Mouse (Mus musculus): ENCODE results near the gene Enpep. TPM values are rescaled to one million over a fixed set of nuclear protein-coding genes. Genes with fewer than 3 reads are reported as not detected.

Enpep gene
- polyA plus RNA-seq, 1 experiment from 2014 or later = 16.4 TPM

GRCm38 (mm10) chr3:129321585-129321984, 10.9 kb downstream of the Enpep start:
- H3K27me3 ChIP-seq (ENCODE audit: control insufficient read depth, insufficient read depth, low read length) = no peaks in the 10 kb centered on the region
- no peak overlapping the region for H3K4me3 ChIP-seq (ENCODE audit: low read length)
- ATAC-seq (replicated peaks; ENCODE audit: extremely low read depth, insufficient read depth, low FRiP score) = peak; percentile 52; the same call in 1 of the 2 replicates
- H3K36me3 ChIP-seq (ENCODE audit: control insufficient read depth, insufficient read depth) = no peaks in the 10 kb centered on the region
- H3K4me2 ChIP-seq (ENCODE audit: low read depth, low read length) = no peak overlapping the region
- WGBS = 52% methylated on average over 6 of the region's 6 CpGs
- no peak overlapping the region for H3K9ac ChIP-seq (ENCODE audit: low read length)
- H3K27ac ChIP-seq (ENCODE audit: low read length) = no peak overlapping the region
- H3K9me3 ChIP-seq (replicated peaks; ENCODE audit: control insufficient read depth, low read length) = no peaks in the 10 kb centered on the region
- H3K4me1 ChIP-seq (ENCODE audit: control insufficient read depth, insufficient read depth, low read length) = no peaks in the 10 kb centered on the region; the same call in 1 of the 2 replicates

- H3K9ac ChIP-seq (ENCODE audit: low read length) = no peak overlapping the region
- no peak for ATAC-seq (replicated peaks; ENCODE audit: extremely low read depth, insufficient read depth, low FRiP score)
- H3K4me2 ChIP-seq (ENCODE audit: low read depth, low read length) = no peak overlapping the region
- H3K27me3 ChIP-seq (ENCODE audit: control insufficient read depth, insufficient read depth, low read length) = no peaks in the 10 kb centered on the region
- H3K4me1 ChIP-seq (ENCODE audit: control insufficient read depth, insufficient read depth, low read length) = no peaks in the 10 kb centered on the region; the same call in 1 of the 2 replicates
- no peak overlapping the region for H3K4me3 ChIP-seq (ENCODE audit: low read length)
- H3K36me3 ChIP-seq (ENCODE audit: control insufficient read depth, insufficient read depth) = no peaks in the 10 kb centered on the region
- 73% methylated on average over 17 of the region's 17 CpGs for WGBS
- H3K9me3 ChIP-seq (replicated peaks; ENCODE audit: control insufficient read depth, low read length) = no peaks in the 10 kb centered on the region
- no peak overlapping the region for H3K27ac ChIP-seq (ENCODE audit: low read length)
These were observed 15.3 kb downstream of the Enpep start for GRCm38 (mm10) chr3:129317032-129317729.

GRCm38 (mm10) chr3:129313671-129314415, 18.7 kb downstream of the Enpep start:
- no peak overlapping the region for H3K27ac ChIP-seq (ENCODE audit: low read length)
- no peak for ATAC-seq (replicated peaks; ENCODE audit: extremely low read depth, insufficient read depth, low FRiP score)
- H3K4me3 ChIP-seq (ENCODE audit: low read length) = no peak overlapping the region
- no peaks in the 10 kb centered on the region; the same call in 1 of the 2 replicates for H3K27me3 ChIP-seq (ENCODE audit: control insufficient read depth, insufficient read depth, low read length)
- 85% methylated on average over 7 of the region's 7 CpGs for WGBS
- no peaks in the 10 kb centered on the region for H3K9me3 ChIP-seq (replicated peaks; ENCODE audit: control insufficient read depth, low read length)
- H3K36me3 ChIP-seq (ENCODE audit: control insufficient read depth, insufficient read depth) = no peaks in the 10 kb centered on the region
- no peak overlapping the region for H3K9ac ChIP-seq (ENCODE audit: low read length)
- H3K4me1 ChIP-seq (ENCODE audit: control insufficient read depth, insufficient read depth, low read length) = no peaks in the 10 kb centered on the region
- no peak overlapping the region for H3K4me2 ChIP-seq (ENCODE audit: low read depth, low read length)

GRCm38 (mm10) chr3:129313221-129313620, 19.3 kb downstream of the Enpep start:
- no peak overlapping the region for H3K27ac ChIP-seq (ENCODE audit: low read length)
- no peak overlapping the region for H3K9ac ChIP-seq (ENCODE audit: low read length)
- H3K9me3 ChIP-seq (replicated peaks; ENCODE audit: control insufficient read depth, low read length) = no peaks in the 10 kb centered on the region
- H3K4me2 ChIP-seq (ENCODE audit: low read depth, low read length) = no peak overlapping the region
- no peaks in the 10 kb centered on the region; the same call in 1 of the 2 replicates for H3K27me3 ChIP-seq (ENCODE audit: control insufficient read depth, insufficient read depth, low read length)
- no peak overlapping the region for H3K4me3 ChIP-seq (ENCODE audit: low read length)
- no peak for ATAC-seq (replicated peaks; ENCODE audit: extremely low read depth, insufficient read depth, low FRiP score)
- 86% methylated on average over 2 of the region's 2 CpGs for WGBS
- no peaks in the 10 kb centered on the region for H3K36me3 ChIP-seq (ENCODE audit: control insufficient read depth, insufficient read depth)
- H3K4me1 ChIP-seq (ENCODE audit: control insufficient read depth, insufficient read depth, low read length) = no peaks in the 10 kb centered on the region

- no peaks in the 10 kb centered on the region; the same call in 1 of the 2 replicates for H3K27me3 ChIP-seq (ENCODE audit: control insufficient read depth, insufficient read depth, low read length)
- 93% methylated on average over 8 of the region's 8 CpGs for WGBS
- no peaks in the 10 kb centered on the region for H3K36me3 ChIP-seq (ENCODE audit: control insufficient read depth, insufficient read depth)
- H3K4me3 ChIP-seq (ENCODE audit: low read length) = no peak overlapping the region
- H3K4me1 ChIP-seq (ENCODE audit: control insufficient read depth, insufficient read depth, low read length) = no peaks in the 10 kb centered on the region
- no peak overlapping the region for H3K9ac ChIP-seq (ENCODE audit: low read length)
- no peak for ATAC-seq (replicated peaks; ENCODE audit: extremely low read depth, insufficient read depth, low FRiP score)
- no peaks in the 10 kb centered on the region for H3K9me3 ChIP-seq (replicated peaks; ENCODE audit: control insufficient read depth, low read length)
- H3K27ac ChIP-seq (ENCODE audit: low read length) = no peak overlapping the region
- H3K4me2 ChIP-seq (ENCODE audit: low read depth, low read length) = no peak overlapping the region
These were observed 20.0 kb downstream of the Enpep start for GRCm38 (mm10) chr3:129312511-129312910.

GRCm38 (mm10) chr3:129311951-129312350, 20.6 kb downstream of the Enpep start:
- no peak for ATAC-seq (replicated peaks; ENCODE audit: extremely low read depth, insufficient read depth, low FRiP score)
- Histone ChIP-seq H3K27me3 (ENCODE audit: control insufficient read depth, insufficient read depth, low read length) (no peaks in the 10 kb centered on the region; the same call in 1 of the 2 replicates), H3K4me2 (ENCODE audit: low read depth, low read length) (no peak overlapping the region), H3K27ac (ENCODE audit: low read length) (no peak overlapping the region), H3K4me3 (ENCODE audit: low read length) (no peak overlapping the region), H3K9me3 (replicated peaks; ENCODE audit: control insufficient read depth, low read length) (no peaks in the 10 kb centered on the region), H3K36me3 (ENCODE audit: control insufficient read depth, insufficient read depth) (no peaks in the 10 kb centered on the region), H3K4me1 (ENCODE audit: control insufficient read depth, insufficient read depth, low read length) (no peaks in the 10 kb centered on the region), H3K9ac (ENCODE audit: low read length) (no peak overlapping the region)
- 85% methylated on average over 8 of the region's 8 CpGs for WGBS

GRCm38 (mm10) chr3:129309926-129310325, 22.6 kb downstream of the Enpep start:
- 53% methylated on average over 5 of the region's 5 CpGs for WGBS
- no peak overlapping the region for H3K27ac ChIP-seq (ENCODE audit: low read length)
- no peak overlapping the region for H3K4me3 ChIP-seq (ENCODE audit: low read length)
- no peak overlapping the region for H3K9ac ChIP-seq (ENCODE audit: low read length)
- no peak overlapping the region for H3K4me2 ChIP-seq (ENCODE audit: low read depth, low read length)
- H3K4me1 ChIP-seq (ENCODE audit: control insufficient read depth, insufficient read depth, low read length) = no peaks in the 10 kb centered on the region
- no peaks in the 10 kb centered on the region for H3K36me3 ChIP-seq (ENCODE audit: control insufficient read depth, insufficient read depth)
- H3K9me3 ChIP-seq (replicated peaks; ENCODE audit: control insufficient read depth, low read length) = no peaks in the 10 kb centered on the region
- no peak for ATAC-seq (replicated peaks; ENCODE audit: extremely low read depth, insufficient read depth, low FRiP score)
- H3K27me3 ChIP-seq (ENCODE audit: control insufficient read depth, insufficient read depth, low read length) = no peaks in the 10 kb centered on the region; the same call in 1 of the 2 replicates

- WGBS = 67% methylated on average over 9 of the region's 9 CpGs
- Histone ChIP-seq H3K9me3 (replicated peaks; ENCODE audit: control insufficient read depth, low read length) (no peaks in the 10 kb centered on the region), H3K9ac (ENCODE audit: low read length) (no peak overlapping the region), H3K4me2 (ENCODE audit: low read depth, low read length) (no peak overlapping the region), H3K4me3 (ENCODE audit: low read length) (no peak overlapping the region), H3K27me3 (ENCODE audit: control insufficient read depth, insufficient read depth, low read length) (no peaks in the 10 kb centered on the region; the same call in 1 of the 2 replicates), H3K36me3 (ENCODE audit: control insufficient read depth, insufficient read depth) (no peaks in the 10 kb centered on the region), H3K27ac (ENCODE audit: low read length) (no peak overlapping the region), H3K4me1 (ENCODE audit: control insufficient read depth, insufficient read depth, low read length) (no peaks in the 10 kb centered on the region)
- ATAC-seq (replicated peaks; ENCODE audit: extremely low read depth, insufficient read depth, low FRiP score) = no peak
These were observed 23.6 kb downstream of the Enpep start for GRCm38 (mm10) chr3:129308876-129309275.
